Mouse (Mus musculus) embryo, embryonic 9.5 days (tissue): ENCODE results near the gene Gucd1.
"Not testable (repeated sequence)": the region's sequence is repeated elsewhere in the genome, so short reads cannot be mapped to it uniquely, and the experiment has no call there.

Experiments used
- DNase-seq: peaks from one replicate; pipeline ENCODE4 v3.0.0-alpha.2; 2017; ENCODE audit errors: extremely low spot score

The Gucd1 gene

DNA sequence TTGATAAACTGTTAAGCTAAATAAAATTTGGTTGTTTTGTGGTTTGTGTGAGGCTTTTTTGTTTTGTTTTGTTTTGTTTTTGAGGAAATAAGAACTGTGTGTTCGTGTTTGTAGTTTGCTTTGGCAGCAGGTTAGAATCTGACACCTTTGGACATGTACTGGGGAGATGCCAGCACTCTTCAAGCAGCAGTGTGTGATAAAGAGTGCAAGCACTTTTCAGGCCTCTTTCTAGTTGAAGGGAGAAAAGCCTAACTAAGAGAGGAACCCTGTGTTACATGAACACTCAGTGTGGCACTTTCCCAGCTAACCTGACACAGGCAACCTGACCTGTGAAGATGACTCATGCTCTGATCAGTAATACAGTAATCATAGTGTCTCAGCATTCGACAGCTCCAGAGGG lies 17.7 kb upstream of the Gucd1 start:
- no peak for DNase-seq

- DNase-seq = no peak
These were observed 17.2 kb upstream of the Gucd1 start for GRCm38 (mm10) chr10:75534934-75535333.

DNA sequence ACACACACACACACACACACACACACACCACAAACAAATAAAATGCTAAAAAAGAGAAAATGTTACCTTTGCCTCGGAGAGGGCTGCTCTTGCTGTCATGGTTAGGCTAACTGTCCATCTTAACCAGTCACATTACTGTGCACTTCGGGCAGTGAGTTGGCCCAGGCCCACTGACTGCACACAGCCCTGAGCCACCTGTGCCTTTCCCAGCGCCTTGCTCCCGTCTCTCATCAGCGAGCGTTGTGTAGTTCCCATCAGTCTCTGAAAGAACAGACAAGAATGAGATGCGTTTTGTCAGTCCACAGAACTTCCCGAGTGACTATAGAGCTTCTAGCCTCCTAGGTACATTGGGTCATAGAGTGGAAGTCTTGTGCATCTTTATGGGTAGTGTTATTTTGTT lies 16.4 kb upstream of the Gucd1 start:
- no peak for DNase-seq

DNA sequence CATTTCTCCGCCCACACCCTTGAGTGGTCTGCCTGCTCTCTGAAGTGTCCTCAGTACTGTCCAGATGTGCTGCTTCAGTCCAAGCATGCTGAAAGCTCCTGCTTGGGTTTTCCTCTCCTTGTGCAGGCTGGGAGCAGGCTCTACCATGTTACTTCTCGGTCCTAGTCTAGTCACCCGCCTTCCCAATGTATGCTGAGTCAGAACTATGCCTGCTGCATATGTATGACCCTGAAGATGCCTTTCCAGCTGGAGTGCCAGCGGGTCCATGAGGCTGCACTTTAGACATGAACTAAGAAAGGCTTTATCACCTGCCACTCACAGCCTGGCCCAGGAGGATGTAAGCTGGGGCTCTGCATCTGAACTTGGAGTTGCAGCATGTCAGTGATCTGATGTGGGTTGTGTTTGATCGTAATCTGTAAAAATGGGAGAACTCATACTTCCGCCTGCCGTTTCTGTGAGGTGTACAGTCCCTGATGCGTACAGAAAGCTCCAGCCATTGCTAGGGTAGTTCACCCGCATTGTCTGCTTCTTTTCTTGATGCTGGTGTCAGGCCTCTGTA lies 13.8 kb upstream of the Gucd1 start:
- DNase-seq = no peak

- no peak for DNase-seq
These were observed 12.6 kb upstream of the Gucd1 start for GRCm38 (mm10) chr10:75530322-75530721.

DNA sequence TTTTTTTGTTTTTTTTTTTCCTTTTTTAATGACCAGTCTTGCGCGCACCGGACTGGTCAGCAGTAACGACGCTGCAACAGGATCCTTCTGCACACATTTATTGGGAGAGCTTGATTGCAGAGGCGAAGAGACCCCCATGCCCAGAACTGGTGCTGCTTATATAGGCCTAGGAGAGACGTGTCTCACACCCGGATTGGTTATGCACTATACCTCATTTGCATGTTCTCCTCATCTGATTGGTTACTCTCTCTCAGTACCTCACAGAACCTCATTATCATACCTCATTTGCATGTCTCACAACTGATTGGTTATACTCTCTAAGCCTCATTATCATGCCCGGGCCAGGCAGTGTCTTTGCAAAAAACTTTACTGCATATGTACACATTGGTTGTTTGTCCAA lies 7.7 kb upstream of the Gucd1 start:
- DNase-seq = not testable (repeated sequence)

- DNase-seq = no peak
These were observed 3.9 kb upstream of the Gucd1 start for GRCm38 (mm10) chr10:75521643-75522042.

GRCm38 (mm10) chr10:75520581-75520980 lies 2.8 kb upstream of the Gucd1 start:
- DNase-seq = no peak

GRCm38 (mm10) chr10:75517073-75517757 lies 557 bp downstream of the Gucd1 start, which contains the start of gene Snrpd3:
Gene Snrpd3, plus strand, starts transcription at chr10:75517551.
- DNase-seq = peak; percentile 98

DNA sequence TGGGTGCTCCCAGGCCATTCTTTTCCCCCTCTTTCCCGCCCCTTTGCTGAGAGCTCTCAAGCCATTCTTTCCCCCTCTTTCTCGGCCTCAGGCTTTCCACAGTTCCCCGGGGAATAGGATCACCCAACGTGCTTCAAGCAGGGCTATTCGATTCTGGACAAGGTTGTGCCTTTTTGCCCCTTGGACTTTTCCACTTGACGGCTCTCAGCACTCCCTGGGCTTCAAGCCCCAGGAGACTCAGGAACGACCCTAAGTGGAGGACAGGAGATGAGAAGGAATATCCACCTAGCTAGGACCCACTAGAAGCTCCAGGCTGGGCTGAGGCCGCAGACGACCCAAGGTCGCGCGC lies 1.1 kb downstream of the Gucd1 start:
- no peak for DNase-seq

- DNase-seq = peak; percentile 7
These were observed 1.6 kb downstream of the Gucd1 start for GRCm38 (mm10) chr10:75516038-75516723.

DNA sequence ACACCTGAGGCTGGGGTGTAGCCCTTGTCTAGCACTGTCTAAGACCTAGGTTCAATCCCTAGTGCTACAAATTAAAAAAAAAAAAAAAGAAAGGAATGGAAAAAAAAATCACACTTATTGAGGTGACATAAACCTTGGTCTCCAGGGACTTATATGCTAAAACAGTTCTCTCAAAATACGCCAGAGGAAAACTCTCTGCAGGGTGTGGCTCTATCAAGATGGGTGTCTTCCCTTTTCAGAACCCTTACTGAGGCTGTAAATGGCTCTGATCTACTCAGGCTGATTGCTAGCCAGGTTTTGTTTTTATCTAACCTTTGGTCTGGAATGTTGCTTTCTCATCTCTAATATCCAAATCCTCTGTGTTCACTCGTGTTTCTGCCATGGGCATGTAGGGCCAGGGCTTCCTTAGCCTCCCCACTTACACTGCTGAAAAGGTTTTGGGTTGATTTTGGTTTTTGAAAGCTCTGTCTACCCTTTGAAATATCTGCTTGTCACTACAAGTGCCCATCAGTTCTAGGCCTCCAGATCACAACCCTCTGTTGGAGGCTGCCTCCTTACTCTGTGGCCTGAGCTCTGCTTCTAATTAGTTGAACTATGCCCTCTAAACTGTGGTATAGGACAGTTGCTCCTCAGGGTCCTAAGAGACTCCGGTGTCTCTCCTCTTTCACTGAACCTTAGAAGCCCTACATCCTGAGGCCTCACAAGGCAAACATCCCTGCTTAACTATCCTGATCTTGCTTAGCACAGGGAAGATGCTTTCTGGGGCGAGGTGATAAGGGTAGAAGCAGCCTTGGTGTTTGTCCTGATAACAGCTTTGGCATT lies 2.3 kb downstream of the Gucd1 start:
- peak; percentile 19 for DNase-seq

DNA sequence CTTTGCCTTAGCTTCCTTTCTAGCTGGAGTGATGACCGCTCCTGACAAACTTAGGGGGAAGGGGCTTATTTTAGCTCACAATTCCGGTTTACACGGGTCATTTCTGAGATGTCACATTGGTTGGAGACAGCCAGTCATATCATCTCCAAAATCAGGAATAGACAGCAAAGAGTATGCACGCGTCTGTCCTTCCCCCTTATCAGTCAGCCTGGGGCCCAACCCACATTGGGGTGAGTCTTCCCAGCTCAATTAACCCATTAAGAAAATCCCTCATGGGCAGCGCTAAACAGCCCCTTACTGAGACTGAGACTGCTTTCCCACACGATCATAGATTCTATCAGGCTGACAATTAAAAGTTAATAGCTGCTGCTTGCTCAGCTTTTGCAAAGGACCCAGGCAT lies 3.4 kb downstream of the Gucd1 start:
- DNase-seq = no peak

DNA sequence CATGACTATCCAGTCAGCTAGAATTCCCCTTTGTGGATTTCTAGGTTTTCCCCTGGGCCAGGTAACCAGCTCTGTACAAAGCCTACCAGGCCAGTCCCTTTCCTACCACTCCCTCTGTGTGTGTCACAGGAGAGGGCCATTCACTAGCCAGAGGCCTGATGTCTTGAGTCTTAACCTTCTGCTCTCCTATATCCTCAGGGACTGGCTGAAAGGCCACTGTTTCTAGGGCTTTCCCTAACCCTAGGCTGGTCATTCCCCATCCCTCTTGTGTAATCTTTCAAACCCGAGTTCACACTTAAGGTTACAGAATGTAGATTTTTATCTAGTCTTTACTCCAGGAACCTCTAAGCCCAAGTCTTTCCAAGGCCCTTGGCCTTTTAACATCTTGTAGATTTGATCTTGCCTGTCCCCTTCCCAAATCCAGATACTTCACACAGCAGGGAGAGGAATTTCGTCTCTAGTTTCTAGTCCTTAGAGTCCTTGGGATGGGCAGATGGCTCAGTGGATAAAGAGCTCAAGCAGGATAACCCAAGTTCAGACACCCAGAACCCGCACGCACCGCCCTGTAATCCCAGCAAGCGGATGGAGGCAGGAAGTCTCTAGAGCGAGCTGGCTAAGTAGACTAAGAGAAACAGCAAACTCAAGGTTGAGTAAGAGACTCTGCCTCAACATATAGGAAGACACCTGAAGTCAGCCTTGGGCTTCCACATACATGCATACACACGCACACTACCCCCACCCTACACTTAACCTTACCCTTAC lies 4.3 kb downstream of the Gucd1 start:
- no peak for DNase-seq

- no peak for DNase-seq
These were observed 5.0 kb downstream of the Gucd1 start for GRCm38 (mm10) chr10:75512796-75513195.

DNA sequence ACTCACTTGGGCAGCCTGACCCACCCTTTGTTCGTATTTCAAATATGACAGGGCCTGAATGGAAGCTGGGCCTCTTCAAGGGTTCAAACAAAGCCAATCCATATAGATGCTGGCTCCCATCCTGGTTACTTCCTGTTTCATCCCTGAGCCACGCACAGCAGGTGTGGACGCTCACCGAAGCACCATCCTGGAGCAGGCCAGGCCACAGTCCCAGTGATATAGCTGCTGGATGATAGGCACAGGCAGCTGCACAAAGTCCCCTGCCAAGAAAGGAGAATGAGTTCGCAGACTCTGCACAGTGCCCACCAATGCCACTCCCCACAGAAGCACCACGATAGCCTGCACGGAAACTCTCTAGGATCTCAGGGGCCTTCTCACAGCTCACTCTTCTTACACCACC lies 5.9 kb downstream of the Gucd1 start:
- no peak for DNase-seq

DNA sequence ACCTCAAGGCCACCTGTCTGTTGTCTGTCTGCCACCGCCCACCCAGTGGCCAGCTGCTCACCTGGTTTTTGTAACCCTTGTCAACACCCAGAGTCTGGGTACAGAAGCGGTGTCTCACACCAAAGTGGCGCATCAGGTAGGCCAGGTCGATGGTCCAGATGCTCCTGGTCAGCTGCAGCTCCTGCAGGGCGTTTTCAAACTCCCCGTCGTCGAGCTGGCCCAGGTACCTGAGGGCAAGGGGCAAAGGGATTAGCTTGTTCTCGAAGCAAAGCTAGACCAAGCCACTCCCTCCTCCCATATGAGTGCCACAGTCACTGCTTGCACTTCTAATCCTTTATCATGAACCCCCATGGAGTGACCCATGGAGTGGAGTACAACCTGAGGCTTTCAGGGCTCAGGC lies 6.7 kb downstream of the Gucd1 start:
- DNase-seq = no peak

DNA sequence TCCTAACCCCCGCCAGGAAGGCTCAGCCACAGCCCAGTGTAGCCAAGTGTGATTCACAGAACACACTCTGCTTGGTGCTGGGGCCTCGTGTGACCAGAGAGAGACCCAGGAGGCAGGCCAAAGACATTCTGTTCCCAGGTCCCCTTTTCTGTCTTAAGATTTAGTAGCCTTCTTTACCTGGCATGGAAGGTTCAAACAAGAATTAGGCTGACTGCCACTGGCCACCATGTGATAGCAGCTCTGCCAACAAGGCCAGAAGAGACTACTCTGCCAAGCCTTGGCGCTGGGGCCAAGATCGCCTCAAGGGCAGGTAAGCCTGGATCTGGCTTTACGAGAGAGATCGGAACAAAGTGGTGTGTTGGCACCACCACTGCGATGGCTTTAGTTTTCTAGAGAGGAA lies 7.3 kb downstream of the Gucd1 start:
- DNase-seq = no peak

DNA sequence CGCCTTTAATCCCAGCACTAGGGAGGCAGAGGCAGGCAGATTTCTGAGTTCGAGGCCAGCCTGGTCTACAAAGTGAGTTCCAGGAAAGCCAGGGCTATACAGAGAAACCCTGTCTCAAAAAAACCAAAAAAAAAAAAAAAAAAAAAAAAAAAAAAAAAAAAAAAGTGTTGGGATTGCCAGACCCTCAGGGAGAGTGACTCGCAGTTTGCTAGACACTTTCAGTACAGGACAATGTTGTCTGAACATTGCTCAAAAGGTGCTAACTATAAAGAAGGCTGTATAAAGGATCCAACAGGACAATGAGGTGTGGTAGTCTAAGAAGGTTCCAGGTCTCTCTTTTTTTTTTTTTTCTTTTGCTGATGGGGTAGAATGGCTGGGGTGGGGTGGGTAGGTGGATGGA lies 11.8 kb downstream of the Gucd1 start:
- not testable (repeated sequence) for DNase-seq

DNA sequence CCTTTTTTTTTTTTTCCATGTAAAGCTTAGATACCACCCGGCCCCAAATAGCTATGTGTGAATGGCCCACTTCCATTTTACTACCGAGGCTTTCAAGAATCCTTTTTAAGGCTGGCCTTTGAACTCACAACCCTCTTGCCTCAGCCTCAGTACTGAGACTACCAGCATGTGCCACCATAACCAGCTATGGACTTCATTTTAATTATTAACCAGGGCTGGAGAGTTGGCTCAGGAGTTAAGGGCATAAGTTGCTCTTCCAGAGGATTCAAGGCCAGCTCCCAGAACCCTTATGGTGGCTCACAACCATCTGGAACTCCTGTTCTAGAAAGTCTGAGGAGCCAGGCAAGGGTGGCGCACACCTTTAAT lies 12.7 kb downstream of the Gucd1 start:
- DNase-seq = no peak

- DNase-seq = no peak
These were observed 13.3 kb downstream of the Gucd1 start for GRCm38 (mm10) chr10:75504234-75505129.
